Comparison of ENCODE assay signal across 34 mouse cellular contexts in the genomic region with DNA sequence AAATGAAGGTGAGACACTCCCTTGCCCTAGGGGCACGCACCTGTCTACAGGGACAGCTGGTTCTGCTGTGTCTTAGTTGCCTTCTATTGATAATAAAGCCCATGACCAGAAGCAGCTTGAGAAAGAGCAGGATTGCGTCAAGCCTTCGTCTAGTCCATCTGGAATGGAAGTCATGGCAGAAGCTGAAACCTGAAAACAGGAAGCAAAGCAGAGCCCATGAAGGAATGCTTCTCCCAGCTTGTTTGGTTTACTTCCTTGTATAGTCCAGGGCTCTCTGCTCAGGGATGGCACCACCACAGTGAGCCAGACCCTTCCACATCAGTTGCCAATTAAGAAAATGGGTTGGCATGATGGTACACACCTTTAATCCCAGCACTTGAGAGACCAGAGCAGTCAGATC. TPM values are rescaled to one million over a fixed set of nuclear protein-coding genes. Genes with fewer than 3 reads are reported as not detected.
DNase-seq lines count a peak whose midpoint lies in the region; ATAC-seq and TF ChIP-seq lines count a peak whose summit lies in the region.
"Had no signal": no experiment of that assay in that cellular context is flagged by ENCODE, and none has a peak within 500 bp of the region (broad histone marks: within the 10 kb centered on the region; RNA-seq: fewer than 3 reads in every experiment).

No protein-coding gene starts in this region.

- TF ChIP-seq POLR2A in kidney, adult 2 months (IDR thresholded peaks at IDR 0.05; ENCODE audit: low read depth, low read length) = no peak
- no peak for TF ChIP-seq POLR2A in bone marrow macrophage, adult 2 months (IDR thresholded peaks at IDR 0.05; ENCODE audit: borderline replicate concordance, low read depth, low read length)

- H3K36me3 ChIP-seq in kidney, adult 2 months (ENCODE audit: control insufficient read depth, insufficient read depth, low read length) = no peaks in the 10 kb centered on the region
- H3K36me3 ChIP-seq: embryonic facial prominence, embryonic 13.5 days; forebrain, embryonic 12.5 days; limb, embryonic 12.5 days; liver, embryonic 12.5 days; midbrain, embryonic 12.5 days; stomach, embryonic 15.5 days had no signal

- no peak for DNase-seq in kidney, adult 2 months
- no peak for DNase-seq in kidney, postnatal 10 days
- DNase-seq in layer of hippocampus, adult 9-11 months = peak; percentile 14
- DNase-seq in layer of hippocampus, adult 11-12 months (ENCODE audit: low spot score) = no peak
- DNase-seq in embryo, embryonic 10 days (ENCODE audit: low spot score) = no peak
- DNase-seq: adrenal gland, postnatal 14 days; cerebellum, adult 11-12 months; cerebellum, adult 9-11 months; gastrocnemius, postnatal 10 days; heart, adult 11 months; heart, postnatal 36 days; liver, postnatal 0 days; right cerebral cortex, postnatal 14 days had no signal

- H3K27me3 ChIP-seq in kidney, adult 2 months (replicated peaks; ENCODE audit: control insufficient read depth, insufficient read depth, low read length) = no peaks in the 10 kb centered on the region
- H3K27me3 ChIP-seq: embryonic facial prominence, embryonic 13.5 days; forebrain, embryonic 12.5 days; limb, embryonic 12.5 days; liver, embryonic 12.5 days; midbrain, embryonic 12.5 days; Patski; stomach, embryonic 15.5 days had no signal

- TF ChIP-seq CTCF in kidney, adult 2 months (conservative IDR thresholded peaks at IDR 0.05; ENCODE audit: insufficient read depth, insufficient read length, low read depth, low read length) = no peak
- no peak for TF ChIP-seq CTCF in bone marrow macrophage, adult 2 months (IDR thresholded peaks at IDR 0.05; ENCODE audit: low read depth, low read length)

- H3K4me3 ChIP-seq in kidney, adult 2 months (ENCODE audit: insufficient read depth, low read depth, low read length) = no peak overlapping the region
- no peak overlapping the region for H3K4me3 ChIP-seq in bone marrow macrophage, adult 2 months (ENCODE audit: insufficient read depth, low read length)
- H3K4me3 ChIP-seq: embryonic facial prominence, embryonic 13.5 days; forebrain, embryonic 12.5 days; left cerebral cortex, adult 2 months; limb, embryonic 12.5 days; liver, embryonic 12.5 days; midbrain, embryonic 12.5 days; stomach, embryonic 15.5 days had no signal

- ATAC-seq in megakaryocyte, adult 5-6 weeks (ENCODE audit: poor library complexity, severe bottlenecking) = peak; percentile 68
- ATAC-seq: intestine, postnatal 0 days; liver, embryonic 12.5 days; liver, postnatal 0 days; Patski had no signal

- no peaks in the 10 kb centered on the region; the same call in 1 of the 2 replicates for H3K4me1 ChIP-seq in kidney, adult 2 months (ENCODE audit: control insufficient read depth, insufficient read depth, low read length)
- H3K4me1 ChIP-seq in bone marrow macrophage, adult 2 months (ENCODE audit: control insufficient read depth, insufficient read depth, low read length) = peaks cover 63% of the 10 kb centered on the region
- H3K4me1 ChIP-seq: stomach, embryonic 15.5 days had no signal

- 88% methylated on average over 3 of the region's 3 CpGs for WGBS in kidney, adult 2 months

- peak overlapping the region; percentile 19; the same call in 1 of the 2 replicates for H3K27ac ChIP-seq in kidney, adult 2 months (ENCODE audit: insufficient read depth, low read depth, low read length)
- H3K27ac ChIP-seq in bone marrow macrophage, adult 2 months (ENCODE audit: insufficient read depth, low read depth, low read length) = peak overlapping the region; percentile 75
- H3K27ac ChIP-seq: embryonic facial prominence, embryonic 13.5 days; forebrain, embryonic 12.5 days; hindbrain, embryonic 14.5 days; left cerebral cortex, adult 2 months; limb, embryonic 12.5 days; liver, embryonic 12.5 days; midbrain, embryonic 12.5 days; stomach, embryonic 15.5 days had no signal

RNA-seq across cellular contexts. Expression of gene Cdcp2, which starts 14.5 kb away (rescaled TPM):
- 0.05 TPM in 1 of 2 replicates, not detected in the other for polyA plus RNA-seq in kidney, adult 2 months (2012; rRNA removed)
- not detected in 2 replicates for polyA plus RNA-seq in bone marrow macrophage, adult 2 months (2012; ENCODE audit: insufficient read depth, insufficient read length, missing spikeins)
- not detected in 2 replicates for total RNA-seq in megakaryocyte, adult 5-6 weeks (2015)
- total RNA-seq in megakaryocyte, adult 5-6 weeks (2017) = not detected in 2 replicates
- total RNA-seq: adrenal gland, postnatal 14 days; gastrocnemius, postnatal 10 days; heart, postnatal 36 days; layer of hippocampus, postnatal 10 days; left cerebral cortex, adult 2 months; left cerebral cortex, postnatal 25 days; MEL had no signal
- polyA plus RNA-seq: embryonic facial prominence, embryonic 13.5 days; forebrain, embryonic 12.5 days; heart, embryonic 11.5 days; heart, embryonic 16.5 days; hindbrain, embryonic 14.5 days; intestine, postnatal 0 days; large intestine, adult 2 months; limb, embryonic 12.5 days; liver, embryonic 12.5 days; liver, postnatal 0 days; lung, embryonic 16.5 days; neural tube, embryonic 14.5 days; Patski; small intestine, adult 2 months; stomach, embryonic 15.5 days had no signal

RNA-seq across cellular contexts. Expression of gene Cyb5rl, which starts 15.4 kb away (rescaled TPM):
- 19.0 and 21.7 TPM in 2 replicates for polyA plus RNA-seq in kidney, adult 2 months (2012; rRNA removed)
- 5.7 and 7.0 TPM in 2 replicates for polyA plus RNA-seq in bone marrow macrophage, adult 2 months (2012; ENCODE audit: insufficient read depth, insufficient read length, missing spikeins)
- 1.7 and 3.3 TPM in 2 replicates for total RNA-seq in megakaryocyte, adult 5-6 weeks (2015)
- total RNA-seq in megakaryocyte, adult 5-6 weeks (2017) = 5.5 and 7.8 TPM in 2 replicates

RNA-seq across cellular contexts. Expression of gene Mrpl37, which starts 15.5 kb away (rescaled TPM):
- 111 and 118 TPM in 2 replicates for polyA plus RNA-seq in kidney, adult 2 months (2012; rRNA removed)
- 41.4 and 58.9 TPM in 2 replicates for polyA plus RNA-seq in bone marrow macrophage, adult 2 months (2012; ENCODE audit: insufficient read depth, insufficient read length, missing spikeins)
- total RNA-seq in megakaryocyte, adult 5-6 weeks (2015) = 45.3 and 53.6 TPM in 2 replicates
- 29.6 and 40.2 TPM in 2 replicates for total RNA-seq in megakaryocyte, adult 5-6 weeks (2017)
